Mouse (Mus musculus): ENCODE results near the gene Uap1l1. TPM values are rescaled to one million over a fixed set of nuclear protein-coding genes. Genes with fewer than 3 reads are reported as not detected.
A peak's percentile ranks its signal among the peaks of the same experiment; 100 is the strongest.

Uap1l1 gene
- polyA plus RNA-seq, 2 experiments from 2014 or later: 13.3 to 15.0 TPM

GRCm38 (mm10) chr2:25369996-25370395 lies 4.5 kb upstream of the Uap1l1 start:
- no peak for ATAC-seq

- ATAC-seq: no peak
Observed at GRCm38 (mm10) chr2:25364761-25365090, 756 bp downstream of the Uap1l1 start.

DNA sequence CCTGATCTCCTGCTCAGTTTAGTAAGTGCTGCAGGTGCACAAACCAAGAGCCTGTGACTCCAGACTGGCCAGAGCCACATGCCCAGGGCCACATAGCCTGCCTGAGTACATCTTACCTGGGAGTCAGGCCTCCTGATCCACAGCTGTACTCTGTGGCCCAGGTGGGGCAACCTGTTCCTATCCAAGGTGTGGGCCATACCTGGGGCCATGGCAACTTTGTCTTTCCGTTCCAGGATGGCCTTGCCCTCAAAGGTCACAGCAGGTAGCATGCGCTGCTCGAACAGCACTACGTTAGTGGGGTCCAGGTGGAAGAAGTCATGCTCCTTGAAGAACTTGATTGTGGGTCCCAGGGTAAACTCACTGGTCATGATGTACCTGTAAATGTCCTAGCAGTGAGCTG lies 1.2 kb downstream of the Uap1l1 start:
- no peak for ATAC-seq

DNA sequence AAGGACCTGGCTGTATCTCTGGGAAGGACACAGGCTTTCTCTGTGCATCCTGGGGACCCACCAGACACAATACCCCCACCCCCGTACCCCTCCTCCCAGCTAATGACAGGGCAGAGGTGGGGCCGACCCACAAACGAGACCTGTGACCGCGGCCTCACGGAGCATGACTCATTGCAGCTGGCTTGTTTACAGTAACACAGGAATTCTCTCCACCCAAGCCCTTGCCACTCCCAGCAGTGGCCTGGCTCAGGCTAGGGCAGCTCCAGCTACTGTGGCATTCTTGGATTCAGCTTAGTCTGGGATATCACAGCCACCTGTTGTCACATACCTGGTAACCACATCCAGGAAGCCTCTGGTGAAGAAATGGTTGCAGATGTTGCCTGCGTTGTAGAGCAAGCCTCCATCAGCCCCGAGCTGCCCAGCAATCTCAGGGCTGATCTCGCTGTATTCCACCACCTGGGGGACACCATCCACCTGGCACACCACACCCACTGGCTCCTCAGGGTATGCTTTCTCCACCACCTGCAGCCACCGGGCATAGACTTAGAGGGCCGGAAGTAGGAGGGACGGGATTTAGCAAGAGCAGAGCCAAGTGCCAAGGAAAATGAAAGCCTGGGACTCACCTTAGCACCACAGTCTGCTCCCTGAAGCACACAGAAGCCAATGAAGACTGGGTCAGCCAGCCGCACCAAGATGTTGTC lies 1.9 kb downstream of the Uap1l1 start:
- no peak for ATAC-seq

GRCm38 (mm10) chr2:25359848-25360247 lies 5.6 kb downstream of the Uap1l1 start:
- ATAC-seq: no peak

- ATAC-seq: peak; percentile 65
Observed at GRCm38 (mm10) chr2:25356208-25357079, 9.0 kb downstream of the Uap1l1 start, which contains the start of gene Dpp7. Dpp7 (minus strand) TSS chr2:25356359.

- ATAC-seq: no peak
Observed at GRCm38 (mm10) chr2:25355419-25356066, 9.9 kb downstream of the Uap1l1 start.

DNA sequence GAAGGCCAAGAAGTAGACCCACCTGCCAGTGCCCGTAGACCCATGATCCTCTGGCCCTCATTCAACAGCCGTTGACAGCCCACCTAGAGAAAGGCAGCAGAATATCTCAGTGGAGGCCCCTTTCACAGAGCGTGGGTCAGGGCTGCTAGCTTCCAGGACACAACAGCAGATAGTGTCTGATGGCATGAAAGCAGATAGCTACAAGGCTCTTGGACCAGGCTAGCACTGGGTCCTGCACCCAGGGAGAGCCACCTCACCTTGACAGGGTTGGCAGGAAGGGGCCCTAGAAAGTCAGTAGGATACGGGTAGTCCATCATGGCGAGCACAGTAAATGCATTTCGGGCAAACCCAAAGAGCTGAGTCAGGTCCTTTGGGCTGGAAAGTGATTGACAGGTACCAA lies 11.3 kb downstream of the Uap1l1 start:
- no peak for ATAC-seq

GRCm38 (mm10) chr2:25350701-25351100 lies 14.8 kb downstream of the Uap1l1 start:
- ATAC-seq: no peak

DNA sequence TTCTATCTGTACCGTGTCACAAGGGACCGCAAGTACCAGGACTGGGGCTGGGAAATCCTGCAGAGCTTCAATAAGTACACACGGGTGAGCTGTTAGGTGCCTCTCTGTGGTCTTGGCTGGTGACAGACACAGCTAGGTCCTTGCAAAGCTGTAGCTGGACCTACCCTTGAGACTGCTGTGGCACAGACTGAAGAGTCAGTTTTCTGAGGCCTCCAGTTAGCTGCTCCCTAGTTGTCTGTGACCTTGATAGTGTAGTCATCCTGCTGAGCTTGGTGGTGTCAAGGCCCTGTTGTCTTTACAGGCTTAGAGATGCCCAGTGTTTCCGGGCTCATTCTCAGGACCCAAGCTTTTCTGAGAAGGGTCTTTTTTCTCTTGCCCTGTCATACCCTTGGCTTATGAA lies 16.0 kb downstream of the Uap1l1 start:
- ATAC-seq: no peak

DNA sequence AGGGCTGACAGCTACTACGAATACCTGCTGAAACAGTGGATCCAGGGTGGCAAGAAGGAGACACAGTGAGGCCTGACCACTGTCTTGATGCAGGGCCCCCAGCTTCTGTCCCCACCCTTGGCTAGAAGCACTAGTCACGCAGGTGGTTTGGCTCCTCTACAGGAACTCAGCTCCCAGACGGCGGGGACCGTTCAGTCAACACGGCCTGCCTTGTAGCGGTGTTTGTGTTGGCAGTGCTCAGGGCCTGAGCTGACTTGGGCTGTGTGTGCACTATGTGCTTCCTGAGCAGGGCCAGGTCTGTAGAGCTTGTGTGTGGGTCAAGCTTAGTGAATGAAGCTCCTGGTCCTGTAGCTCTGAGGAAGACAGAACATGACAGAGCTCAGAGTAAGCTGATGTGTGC lies 17.3 kb downstream of the Uap1l1 start:
- no peak for ATAC-seq

DNA sequence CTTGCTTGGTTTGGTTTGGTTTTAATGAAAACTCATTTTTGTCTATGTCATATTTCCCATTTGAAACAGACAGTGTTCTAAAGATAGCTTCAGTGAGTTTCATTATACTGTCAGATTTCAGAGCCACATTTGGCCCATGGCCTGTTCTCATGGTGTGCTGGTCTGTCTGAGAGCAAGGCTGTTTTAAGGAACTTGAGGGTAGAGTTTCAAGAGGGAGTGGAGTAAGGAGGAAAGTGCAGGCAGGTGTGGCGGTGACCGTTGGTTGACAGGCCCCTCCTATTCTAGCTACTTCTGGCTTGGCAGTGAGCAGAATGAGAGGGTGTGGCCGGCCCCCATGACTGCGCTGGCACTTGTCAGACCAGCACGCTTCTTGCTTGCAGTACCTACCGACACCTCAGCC lies 27.2 kb downstream of the Uap1l1 start:
- no peak for ATAC-seq

GRCm38 (mm10) chr2:25333569-25333968 lies 31.9 kb downstream of the Uap1l1 start:
- no peak for ATAC-seq

DNA sequence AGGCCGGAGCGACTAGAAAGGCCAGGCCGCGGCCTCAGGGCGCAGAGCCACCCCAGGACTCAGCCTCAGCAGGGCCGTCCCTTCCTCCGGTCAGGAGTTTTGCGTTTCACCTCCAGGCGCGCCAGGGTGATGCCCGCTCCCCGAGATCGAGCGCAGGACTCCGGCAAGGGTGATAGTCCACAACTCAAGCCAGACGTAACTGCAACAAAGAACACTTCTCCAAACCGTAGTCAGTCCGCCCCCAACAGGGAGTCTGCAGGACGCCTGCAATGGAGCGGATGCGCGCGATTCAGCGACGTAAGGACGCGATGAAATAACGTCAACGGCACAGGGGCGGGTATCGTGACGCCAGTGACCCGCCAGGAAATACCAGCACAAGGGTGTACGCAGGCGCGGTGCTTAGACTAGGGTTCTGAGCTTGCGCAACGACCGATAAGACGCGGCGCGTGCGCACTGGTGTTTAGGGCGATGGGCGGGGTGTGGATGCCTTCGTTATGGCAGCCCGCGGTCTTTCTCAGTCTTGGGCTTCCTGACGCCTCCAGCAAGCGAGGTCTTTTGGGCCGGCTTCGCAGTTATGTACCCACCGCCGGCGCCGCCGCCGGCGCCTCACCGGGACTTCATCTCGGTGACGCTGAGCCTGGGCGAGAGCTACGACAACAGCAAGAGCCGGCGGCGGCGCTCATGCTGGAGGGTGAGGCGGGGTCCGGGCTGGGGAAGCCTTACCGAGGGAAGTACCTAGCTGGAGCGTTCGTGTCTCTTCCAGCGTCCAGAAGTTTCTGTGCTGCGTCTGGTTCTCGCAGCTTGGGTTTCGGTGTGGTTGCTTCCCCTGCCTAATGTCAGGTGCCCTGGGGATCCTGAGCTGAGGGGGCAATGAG lies 33.0 kb downstream of the Uap1l1 start, which contains the start of gene Man1b1:
Gene Man1b1 (plus strand): TSS at position 53 of the 875 bp plus-strand sequence.
- peak; percentile 99 for ATAC-seq

DNA sequence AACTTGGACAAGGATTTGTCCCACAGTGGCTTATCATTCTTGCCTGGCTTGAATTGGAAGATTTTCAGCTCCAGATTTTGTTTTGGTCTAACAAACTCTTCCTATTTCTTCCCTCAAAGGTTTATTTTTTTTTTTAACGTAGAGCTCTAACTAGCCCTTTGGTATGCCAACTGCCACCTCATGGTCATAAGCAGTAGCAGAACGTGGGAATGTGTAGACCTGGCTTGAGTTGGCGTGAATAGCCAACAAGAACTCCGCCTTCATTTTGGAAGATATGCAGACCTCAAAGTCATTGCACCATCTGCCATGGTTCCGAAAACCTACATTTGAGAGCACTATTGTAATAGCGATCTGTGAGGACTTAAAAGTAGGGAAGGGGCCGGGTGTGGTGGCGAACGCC lies 34.0 kb downstream of the Uap1l1 start:
- no peak for ATAC-seq

DNA sequence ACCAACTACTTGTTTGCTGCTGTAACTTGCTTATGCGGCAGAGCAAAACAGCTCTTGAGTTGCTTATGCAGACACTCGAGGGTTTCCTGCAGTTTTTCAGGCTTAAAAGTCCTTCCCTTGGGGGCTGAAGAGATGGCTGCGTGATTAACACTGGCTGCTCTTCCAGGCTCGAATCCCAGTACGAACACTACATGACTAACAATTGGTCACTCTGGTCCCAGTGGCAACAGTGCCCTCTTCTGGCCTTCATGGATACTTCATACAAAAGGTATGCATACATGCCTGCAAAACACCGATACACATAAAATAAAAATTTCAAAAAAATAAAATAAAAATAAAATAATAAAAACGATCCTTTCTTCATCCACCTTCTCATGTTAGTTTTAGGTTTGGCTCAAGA lies 37.0 kb downstream of the Uap1l1 start:
- no peak for ATAC-seq

GRCm38 (mm10) chr2:25326036-25326435 lies 39.4 kb downstream of the Uap1l1 start:
- no peak for ATAC-seq

GRCm38 (mm10) chr2:25320084-25320483 lies 45.4 kb downstream of the Uap1l1 start:
- ATAC-seq: no peak

DNA sequence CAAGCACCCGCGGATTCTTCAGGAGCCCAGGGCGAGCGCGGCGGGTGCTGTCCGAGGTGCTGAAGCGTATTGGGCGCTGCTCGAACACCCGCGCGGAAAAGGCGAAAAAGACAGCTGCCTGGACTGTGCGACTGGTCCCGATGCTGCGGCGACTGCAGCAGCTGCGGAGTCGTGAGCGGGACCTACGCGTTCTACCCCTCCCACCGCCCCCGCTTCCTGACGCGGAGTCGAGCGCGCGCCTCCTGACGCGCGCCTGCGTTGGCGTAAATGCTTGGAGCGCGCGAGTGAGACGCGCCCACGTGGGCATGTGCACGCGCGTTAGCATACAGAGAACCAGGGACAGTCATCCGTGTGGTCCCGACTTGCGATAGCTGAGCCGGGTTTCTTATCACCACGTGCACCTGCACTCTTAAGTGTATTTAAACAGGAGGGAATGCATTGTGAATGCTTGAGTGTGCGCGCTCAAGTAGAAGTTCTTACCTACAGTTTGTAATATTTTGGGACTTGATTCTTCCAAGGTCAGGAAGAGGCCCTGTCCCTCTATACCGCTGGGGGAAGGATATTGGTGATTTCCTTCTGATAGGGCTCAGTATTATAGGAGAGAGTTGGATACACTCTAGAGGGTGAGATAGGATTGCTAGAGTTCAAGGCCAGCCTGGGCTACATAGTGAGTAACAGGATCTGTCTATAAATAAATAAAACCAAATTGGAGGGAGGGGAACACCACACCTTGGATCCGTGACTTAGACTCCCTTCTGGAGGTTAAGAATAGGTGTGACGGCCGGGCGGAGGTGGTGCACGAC lies 46.3 kb downstream of the Uap1l1 start, which contains the start of gene Grin1:
Gene Grin1 (minus strand): TSS at position 217 of the 803 bp plus-strand sequence.
- peak; percentile 19 for ATAC-seq

GRCm38 (mm10) chr2:25318119-25318966 lies 47.1 kb downstream of the Uap1l1 start:
- ATAC-seq: no peak
